Mouse (Mus musculus): ENCODE measurements around the gene Ppp1r35. TPM values are rescaled to one million over a fixed set of nuclear protein-coding genes. Genes with fewer than 3 reads are reported as not detected.

Ppp1r35 gene
- total RNA-seq, 2 experiments from 2014 or later: 7.1 to 8.9 TPM

DNA sequence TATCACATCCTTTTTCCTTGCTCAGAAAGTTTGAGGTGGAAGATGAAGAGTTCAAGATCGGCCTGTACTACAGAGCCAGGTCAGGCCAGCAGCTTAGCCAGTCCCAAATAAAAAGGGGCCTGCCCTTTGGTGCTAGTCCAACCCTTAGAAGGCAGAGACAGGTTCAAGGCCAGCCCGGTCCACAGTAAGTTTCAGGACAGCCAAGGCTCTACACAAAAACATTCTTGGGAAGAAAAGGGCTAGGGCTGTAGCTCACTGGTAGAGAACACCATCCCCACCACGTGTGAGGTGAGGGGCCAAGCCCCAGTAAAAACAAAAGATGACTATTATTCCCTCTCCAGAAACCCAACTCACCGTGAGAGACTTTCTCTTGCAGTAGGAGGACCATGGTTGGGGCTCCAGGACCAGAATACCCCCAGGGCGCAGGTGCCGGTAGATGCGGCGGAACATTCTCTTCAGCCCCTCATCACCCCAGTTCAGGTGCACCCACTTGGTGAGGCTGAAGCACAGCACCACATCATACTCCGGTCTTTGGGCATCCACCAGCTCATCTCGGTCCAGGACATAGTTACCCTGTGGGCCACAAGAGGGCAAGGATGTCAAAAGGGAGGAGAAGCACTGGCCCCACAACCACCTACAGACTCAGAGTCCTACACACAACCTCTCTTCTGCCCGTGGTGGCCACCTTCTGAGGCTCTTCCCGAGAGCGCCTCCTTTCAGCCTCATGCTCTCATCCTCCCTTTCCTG, 4.3 kb downstream of the Ppp1r35 start:
- DNase-seq: no peak

DNA sequence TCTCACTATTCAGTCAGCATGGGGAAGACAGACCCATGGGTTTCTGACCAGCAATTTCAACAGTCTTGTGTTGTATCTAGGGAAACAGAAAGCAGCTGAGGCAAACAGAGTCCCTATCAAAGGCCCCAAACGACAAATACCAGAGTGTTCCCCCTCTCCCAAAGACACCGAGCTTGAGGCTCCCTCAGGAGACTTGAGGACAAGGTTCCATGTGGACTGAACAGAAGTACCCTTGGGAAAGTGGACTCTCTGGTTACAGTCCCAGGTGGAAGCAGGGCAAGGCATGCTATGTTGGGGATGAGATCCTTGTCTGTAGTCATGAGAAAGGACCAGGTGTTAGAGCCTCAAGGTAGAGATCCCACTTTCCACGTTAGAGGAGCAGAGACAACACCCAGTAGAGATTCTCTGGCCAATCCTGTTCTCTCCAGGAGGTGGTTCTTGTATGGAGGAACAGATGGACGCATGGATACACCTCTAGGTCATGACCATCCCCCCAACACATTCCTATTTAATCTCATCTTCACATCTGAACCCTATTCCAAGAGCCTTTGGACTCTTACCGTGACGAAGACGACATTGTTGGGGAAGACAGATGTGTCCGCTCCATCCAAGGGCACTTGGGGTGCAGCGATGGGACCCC, 5.4 kb downstream of the Ppp1r35 start:
- DNase-seq: no peak

GRCm38 (mm10) chr5:137784546-137784945, 5.9 kb downstream of the Ppp1r35 start:
- no peak for DNase-seq

- peak; percentile 71 for DNase-seq
These were observed 6.7 kb downstream of the Ppp1r35 start for GRCm38 (mm10) chr5:137785164-137786031.

DNA sequence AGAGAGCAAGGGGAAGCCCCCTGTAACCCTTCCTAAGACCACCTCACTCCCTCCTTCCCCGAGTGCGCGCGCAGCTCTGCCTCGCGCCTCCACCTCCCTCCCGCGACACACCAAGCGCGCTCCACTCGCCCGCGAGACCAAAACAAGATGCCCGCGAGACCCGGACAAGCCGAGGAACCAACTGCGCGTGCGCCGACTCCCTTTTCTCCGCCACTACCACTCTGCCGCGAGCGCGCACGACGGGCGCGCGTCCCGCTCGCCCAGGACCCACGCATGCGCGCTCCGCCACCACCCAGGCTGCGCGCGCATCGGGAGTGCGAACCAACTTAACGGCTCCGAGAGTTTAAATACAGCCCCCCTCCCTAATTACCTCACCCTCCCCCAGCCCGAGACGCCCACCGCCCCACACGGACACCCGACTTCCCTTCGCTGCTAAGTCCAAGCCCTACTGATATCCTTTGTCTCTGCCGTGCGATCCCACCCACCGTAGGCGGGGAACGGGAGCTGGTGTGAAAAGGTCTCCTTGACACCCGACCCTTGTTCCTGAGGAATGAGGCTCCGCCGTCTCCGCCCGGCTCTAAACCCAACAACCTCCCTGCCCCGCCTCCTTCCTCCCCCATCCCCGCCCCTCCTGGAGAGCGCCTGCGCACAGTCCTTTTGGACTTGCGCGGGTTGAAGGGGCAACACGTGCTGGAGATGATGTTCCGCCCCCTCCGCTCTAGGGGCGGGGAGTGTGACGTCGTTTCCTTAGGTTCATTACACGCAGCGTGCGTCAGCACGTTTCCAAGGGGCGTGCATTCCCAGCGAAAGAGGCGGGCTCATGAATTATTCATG, 7.7 kb downstream of the Ppp1r35 start:
- DNase-seq: peak; percentile 99

GRCm38 (mm10) chr5:137787151-137787928, 8.7 kb downstream of the Ppp1r35 start, which contains the start of the genes Mepce and Zcwpw1:
Mepce (minus strand) TSS chr5:137787655.
Zcwpw1 (plus strand) TSS chr5:137787798.
- DNase-seq: peak; percentile 94

- DNase-seq: no peak
These were observed 9.5 kb downstream of the Ppp1r35 start for GRCm38 (mm10) chr5:137788171-137788570.

GRCm38 (mm10) chr5:137788946-137789531, 10.4 kb downstream of the Ppp1r35 start:
- DNase-seq: no peak

DNA sequence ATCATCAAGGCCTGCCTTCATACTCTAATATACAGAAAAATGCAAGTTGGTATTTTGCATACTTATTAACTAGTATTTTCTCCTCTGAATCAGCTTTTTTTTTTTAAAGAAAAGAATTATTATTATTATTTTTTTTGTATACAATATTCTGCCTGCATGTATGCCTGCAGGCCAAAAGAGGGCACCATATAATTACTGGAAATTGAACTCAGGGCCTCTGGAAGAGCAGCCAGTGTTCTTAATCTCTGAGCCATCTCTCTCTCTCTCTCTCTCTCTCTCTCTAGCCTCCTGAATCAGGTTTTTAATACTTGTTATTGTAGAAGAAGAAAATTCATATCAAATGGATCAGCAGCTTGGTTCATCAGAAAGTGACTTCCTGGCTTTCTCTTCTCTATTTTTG, 12.9 kb downstream of the Ppp1r35 start:
- no peak for DNase-seq

DNA sequence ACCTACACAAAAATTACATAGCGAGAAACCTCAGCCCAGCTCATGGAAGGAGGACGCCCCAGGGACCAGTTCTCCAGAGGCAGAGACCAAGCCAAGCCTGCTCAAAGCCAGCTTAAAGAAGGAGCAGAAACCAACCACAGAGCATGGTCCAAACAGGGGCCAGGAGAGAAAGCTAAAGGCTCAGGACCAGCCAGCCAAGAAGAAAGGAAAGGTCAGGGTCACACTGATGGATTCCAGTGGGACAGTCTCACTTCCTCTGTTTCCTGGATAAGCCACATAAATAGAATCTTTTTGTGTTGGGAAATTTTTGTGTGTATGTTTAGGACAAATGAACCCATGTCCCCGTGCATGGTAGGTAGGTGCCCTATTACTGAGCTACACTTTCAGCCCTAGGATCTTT, 18.0 kb downstream of the Ppp1r35 start:
- DNase-seq: no peak

DNA sequence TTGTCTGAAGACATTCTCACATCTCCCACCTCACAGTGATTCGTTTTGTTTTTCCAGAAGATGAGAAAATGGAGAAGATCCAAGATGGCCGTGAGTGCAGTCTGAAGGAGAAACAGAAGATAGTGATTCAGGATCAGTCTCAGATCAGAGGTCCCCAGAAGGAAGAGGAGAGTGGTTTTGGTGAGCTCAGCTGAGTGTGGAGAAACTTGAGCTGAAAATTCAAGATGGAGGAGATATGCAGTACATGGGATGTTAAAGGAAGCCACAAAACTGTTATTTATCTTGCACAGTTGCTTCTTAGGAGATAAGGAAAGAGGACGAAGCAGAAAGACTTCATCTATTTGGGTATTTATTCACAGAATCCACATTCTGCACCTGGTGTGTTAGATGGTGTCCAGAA, 22.3 kb downstream of the Ppp1r35 start:
- DNase-seq: no peak

DNA sequence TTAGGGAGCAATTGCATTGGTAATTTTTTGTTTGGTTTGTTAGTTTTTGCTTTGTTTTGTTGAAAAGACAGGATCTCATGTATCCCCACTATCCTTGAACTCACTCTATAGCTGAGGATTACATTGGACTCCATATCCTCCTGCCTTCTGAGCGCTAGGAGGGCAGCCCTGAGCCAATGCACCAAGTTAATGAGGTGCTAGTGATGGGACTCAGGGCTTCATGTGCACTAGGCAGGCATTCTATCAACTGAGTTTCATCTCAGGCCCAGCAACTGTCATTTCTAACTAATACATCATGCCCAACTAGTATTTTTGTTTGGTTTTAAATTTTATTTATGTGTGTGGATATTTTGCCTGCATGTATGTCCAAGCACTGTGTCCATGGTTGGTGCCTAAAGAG, 27.5 kb downstream of the Ppp1r35 start:
- DNase-seq: no peak

DNA sequence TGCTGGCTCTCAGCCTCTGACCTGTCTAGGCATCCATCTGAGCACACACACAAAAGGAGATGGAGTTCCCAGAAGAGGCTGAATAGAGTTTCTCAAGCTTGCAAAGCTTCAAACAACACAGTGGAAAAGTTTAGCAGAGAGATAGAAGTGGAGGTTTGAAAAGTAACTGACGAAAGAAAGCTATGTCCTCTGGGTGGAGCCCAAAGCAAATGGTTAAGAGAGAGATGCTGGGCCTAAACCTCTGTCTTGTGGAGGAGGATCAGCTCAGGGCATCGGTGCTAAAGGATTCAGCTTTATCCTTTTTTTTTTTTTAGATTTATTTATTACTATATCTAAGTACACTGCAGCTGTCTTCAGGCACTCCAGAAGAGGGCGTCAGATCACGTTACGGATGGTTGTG, 29.7 kb downstream of the Ppp1r35 start:
- DNase-seq: no peak

GRCm38 (mm10) chr5:137817466-137818222, 39.0 kb downstream of the Ppp1r35 start:
- DNase-seq: no peak

GRCm38 (mm10) chr5:137822126-137822525, 43.5 kb downstream of the Ppp1r35 start:
- DNase-seq: no peak

DNA sequence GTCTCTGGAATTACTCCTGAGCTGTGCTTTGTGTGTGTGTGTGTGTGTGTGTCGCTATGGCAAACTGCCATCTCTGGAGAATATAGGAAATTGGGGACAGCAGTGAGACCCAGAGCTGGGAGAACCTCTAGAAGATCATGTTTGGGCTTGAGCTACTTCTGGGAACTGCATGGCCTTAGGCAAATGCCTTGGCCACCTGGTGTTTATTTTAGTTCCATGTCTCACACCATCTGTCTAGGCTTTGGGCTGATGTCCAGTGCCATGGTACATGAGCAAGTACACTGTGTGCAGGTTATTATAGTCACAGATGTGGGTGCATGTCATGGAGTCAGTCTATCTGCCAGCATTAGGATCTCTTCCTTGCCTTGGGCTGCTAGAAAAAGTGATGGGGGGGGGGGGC, 44.0 kb downstream of the Ppp1r35 start:
- DNase-seq: no peak

GRCm38 (mm10) chr5:137823455-137824045, 44.9 kb downstream of the Ppp1r35 start:
- no peak for DNase-seq

- no peak for DNase-seq
These were observed 46.4 kb downstream of the Ppp1r35 start for GRCm38 (mm10) chr5:137825030-137825429.

DNA sequence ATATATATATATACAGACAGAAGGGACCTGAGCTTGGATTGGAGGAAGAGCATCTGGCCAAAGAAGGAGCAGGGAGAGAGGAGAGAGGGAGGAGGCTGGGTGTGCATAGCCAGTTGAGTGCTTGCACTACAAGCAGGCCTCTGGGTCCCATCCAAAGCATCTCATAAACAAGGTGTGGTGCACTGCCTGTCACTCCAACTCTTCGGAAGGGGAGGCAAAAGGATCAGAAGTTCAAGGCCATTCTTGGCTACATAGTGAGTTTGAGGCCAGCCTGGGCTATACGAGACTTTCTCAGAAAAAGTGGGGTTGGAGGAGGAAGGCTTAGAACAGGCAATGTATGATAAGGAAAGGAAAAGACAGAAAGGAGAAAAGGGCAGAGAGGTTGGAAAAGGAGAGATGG, 47.3 kb downstream of the Ppp1r35 start:
- no peak for DNase-seq
